Mouse (Mus musculus) gastrocnemius, postnatal 14 days (tissue): ENCODE results near the gene Clnk. TPM values are rescaled to one million over a fixed set of nuclear protein-coding genes. Genes with fewer than 3 reads are reported as not detected.

ENCODE experiments used
- DNase-seq: peaks from one replicate; pipeline ENCODE4 v3.0.0; 2021; ENCODE audit warnings: mixed read lengths
- intact Hi-C: fragments of 180-260 bp; cut with DNase I; formaldehyde crosslinking; loops from one replicate; pipeline ENCODE4 v1.15.1; 2025; ENCODE audit warnings: low total_unique reads
- total RNA-seq, 2 experiments: library from RNA; stranded (reverse); gene quantifications; 2 replicates each; pipeline ENCODE4 v1.2.3; 2021

The Clnk gene
- total RNA-seq, 2 experiments from 2014 or later: not detected

DNA sequence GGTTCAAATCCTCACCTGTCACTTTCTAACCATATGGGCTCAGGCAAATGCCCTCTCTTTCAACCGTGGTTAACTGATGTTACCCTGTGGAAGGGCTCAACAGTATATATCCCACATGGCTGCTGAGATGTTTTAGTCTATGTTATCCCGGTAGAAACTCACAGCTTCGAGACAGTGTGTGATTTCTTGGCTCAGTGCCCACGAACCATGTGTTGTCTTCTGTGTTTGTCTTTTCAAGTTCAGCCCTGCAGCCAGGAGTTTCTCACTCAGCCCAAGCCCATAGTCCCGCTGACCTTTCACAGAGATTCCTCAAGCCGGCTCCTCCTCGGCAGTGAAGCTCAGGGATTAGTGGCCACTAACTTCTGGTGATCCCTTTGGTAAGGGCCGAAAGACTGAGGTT is 96.0 kb downstream of the Clnk start:
- DNase-seq: no peak
- intact Hi-C loops: loop anchor here (5.0 kb wide), 2 partner anchors 862 to 1182 kb away; no protein-coding TSS in a partner anchor

DNA sequence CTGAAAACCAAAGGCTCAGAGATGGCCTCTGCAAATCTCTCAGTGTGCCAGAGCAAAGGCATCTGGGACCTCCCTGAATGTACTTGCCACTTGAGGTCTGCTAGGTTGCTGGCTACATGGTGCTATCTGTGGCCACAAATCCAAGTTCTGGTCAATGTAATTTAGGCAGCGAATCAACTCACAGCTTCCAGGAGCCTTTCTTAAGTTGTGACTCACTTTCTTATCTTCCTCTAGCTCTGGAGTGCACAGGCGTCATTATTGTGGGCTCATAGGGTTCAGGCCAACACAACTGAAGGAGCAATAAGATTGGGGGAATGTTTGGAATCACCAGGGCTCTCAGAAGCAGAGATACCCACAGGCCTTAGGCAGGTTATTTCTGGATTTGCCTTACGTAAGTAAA is 96.6 kb downstream of the Clnk start:
- no peak for DNase-seq

DNA sequence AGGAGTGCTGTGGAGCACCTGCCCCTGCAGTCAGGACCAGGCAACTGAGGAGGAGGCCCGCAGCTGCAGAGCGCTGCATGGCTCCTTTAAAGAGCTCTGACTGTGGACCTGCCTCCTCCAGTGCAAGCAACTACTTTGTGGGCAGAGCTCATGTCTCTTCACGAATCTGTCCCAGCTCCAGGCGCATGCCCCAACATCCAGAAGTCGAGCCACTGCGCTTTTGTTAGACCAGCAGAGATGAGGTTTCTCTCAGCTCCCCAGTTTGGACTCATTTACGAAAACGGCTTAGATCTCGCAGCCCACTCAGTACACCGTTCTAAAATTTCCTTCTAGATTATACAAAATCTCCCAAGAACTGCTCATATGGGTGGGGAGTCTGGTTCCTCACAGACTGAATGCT is 101.1 kb downstream of the Clnk start:
- intact Hi-C loops: no loop called here
- no peak for DNase-seq

More for the DNA sequence above, 96.6 kb downstream of the Clnk start:
- intact Hi-C loops: loop anchor here (5.0 kb wide), 2 partner anchors 862 to 1182 kb away; no protein-coding TSS in a partner anchor

DNA sequence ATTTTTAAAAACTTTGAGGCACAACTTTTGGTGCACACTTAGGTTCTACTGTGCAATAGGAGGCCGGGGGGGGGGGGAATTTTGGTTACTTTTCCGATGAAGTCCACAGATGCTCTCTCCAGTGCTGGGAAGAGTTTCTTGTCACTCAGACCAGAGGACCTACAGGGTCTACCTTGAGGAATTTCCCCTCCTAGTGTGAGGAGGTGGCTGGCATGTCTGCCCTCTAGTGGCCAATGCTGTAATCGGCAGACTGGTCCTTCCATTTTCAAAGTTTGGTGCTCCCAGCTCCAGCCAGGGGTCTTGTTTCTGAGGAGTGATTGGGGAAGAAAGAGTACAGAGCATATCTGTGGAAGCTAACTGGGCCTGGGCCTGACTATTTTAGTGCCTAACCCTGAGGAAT is 121.7 kb downstream of the Clnk start:
- intact Hi-C loops: no loop called here
- DNase-seq: peak; percentile 7

DNA sequence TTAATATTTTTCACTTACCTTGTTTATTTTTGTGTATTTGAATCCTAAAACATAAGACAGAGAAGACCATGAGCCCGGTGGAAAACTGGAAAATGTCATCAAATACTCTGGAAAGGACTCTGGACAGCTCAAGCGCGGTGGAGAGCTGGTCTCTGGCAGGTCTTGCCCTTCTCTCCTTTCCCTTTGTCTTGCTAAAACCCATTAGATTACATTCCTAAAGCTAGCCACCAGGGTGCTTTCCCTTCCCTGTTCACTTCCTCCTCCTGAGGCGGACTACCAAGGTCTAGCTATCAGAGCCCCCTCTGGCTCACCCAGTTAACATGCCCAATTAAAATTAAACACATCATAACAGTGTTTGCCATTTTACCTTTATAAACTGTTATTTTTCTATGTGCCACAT is 123.9 kb downstream of the Clnk start:
- intact Hi-C loops: no loop called here

DNA sequence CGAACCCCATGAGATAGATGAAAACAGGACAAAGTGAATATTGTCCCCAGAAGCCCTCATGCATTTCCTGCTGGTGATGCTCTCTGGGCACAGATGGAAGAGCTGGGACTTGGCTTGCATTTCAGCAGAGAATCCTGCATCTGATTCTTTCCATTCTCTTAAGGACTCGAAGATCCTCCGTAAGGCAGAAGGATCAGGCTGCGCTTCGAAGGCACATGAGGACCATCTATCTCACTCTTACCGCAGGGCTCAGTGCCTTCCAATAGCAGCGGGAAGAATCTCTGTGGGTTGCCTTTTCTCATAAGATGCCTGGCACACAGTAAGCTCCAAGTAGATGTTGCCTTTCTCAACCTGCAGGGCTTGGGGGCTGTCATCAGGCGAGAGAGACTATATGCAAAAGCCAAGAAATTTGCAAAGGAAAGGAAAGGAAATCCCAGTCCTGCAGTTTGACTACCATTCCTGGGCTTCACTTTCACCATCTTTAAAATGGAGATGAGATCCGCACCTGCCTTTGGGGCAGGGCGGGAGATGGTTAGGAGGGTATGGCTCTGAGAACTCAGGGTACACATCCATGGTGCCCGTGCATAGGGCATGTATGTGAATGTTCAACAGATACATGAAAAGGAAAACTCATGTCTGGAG is 167.6 kb downstream of the Clnk start:
- no peak for DNase-seq
- intact Hi-C loops: no loop called here

More for the DNA sequence above, 123.9 kb downstream of the Clnk start:
- no peak for DNase-seq

DNA sequence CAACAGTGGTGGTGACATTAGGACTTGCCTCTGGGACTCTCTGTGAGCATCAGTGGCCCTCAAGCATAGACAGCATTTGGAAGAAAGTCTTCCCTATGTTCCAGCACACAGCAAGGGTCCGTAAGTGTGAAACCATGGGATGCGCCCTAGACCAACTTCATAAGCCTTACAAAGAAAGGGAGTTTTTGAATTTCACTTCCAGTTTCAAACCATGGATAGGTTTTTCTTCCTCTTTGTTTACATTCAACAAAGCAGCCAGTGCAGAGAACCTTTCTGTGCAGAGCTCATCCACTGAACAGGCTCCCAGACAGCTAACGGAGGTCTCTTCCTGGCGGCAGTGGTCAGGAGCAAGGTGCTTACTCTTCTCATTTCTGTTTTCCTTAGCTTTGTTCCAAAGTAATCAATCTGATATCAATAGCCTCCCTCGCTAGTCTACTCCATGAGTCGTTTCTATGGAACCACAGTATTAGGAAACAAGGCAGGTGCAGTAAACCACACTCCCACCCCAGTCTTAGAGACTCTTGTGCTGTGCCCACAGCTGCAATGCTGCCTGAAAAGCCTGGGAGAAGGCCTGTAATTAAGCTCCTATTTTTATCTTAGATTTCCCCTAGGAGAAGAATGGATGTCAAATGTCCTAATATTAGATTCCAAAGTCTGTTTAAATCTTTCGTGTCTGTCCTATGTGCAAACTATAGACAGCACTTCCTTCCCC is 169.1 kb downstream of the Clnk start:
- intact Hi-C loops: no loop called here
- no peak for DNase-seq

DNA sequence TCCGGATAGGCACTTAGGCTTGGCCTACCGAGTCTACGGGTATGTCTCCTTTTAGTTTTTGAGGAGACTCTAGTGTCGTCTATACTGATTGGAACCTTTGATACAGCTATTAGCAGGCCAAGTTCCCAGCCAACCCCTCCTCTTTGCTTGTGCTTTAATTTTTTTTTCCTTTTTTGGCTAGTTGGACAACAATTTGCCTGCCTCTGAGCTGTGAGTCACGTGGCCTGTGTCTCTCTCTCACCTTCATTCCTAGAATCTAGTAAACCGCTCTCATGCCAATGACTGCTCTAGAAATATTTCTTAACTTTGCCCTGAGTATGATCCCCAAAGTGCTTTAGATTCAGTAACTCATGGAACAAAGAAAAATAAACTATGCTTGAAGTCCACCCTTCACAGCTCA is 173.7 kb downstream of the Clnk start:
- intact Hi-C loops: no loop called here
- no peak for DNase-seq

DNA sequence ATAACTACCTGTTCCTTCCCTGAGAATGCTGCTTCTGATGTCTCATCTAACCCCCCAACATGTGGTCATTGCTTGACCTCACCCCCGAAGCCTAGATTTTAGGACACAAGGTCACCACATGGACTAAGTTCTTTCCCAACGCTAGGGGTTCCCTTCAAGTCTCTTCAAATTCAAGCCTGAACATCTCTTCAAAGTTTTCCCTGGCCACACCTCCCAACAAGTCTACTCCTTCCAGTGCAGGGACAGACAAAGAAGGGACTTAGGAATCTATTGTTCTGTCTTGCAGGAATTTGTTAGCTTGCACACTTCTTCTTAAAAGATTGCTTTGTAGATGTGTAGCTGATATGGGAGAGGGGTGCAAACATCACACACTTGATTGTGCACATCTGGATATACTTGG is 174.5 kb downstream of the Clnk start:
- DNase-seq: no peak

DNA sequence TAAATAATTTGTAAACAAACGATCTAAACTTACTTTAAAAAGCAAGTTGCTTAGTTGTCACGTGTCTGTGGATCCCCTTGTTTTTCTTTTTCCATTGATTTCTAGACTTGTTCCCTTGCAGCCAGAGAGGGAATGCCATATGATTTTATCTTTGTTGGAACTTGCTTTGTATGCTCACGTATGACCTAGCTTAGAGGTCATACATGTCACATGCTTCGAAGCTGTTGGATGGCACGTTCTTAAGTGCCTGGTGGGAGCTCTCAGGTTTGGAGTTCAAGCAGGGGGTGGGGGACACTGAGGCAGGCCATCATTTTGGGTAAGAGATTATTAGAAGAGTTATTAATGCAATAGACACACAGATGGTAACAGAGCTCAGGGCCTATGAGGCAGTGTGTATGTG is 178.1 kb downstream of the Clnk start:
- no peak for DNase-seq
- intact Hi-C loops: no loop called here

More for the DNA sequence above, 174.5 kb downstream of the Clnk start:
- intact Hi-C loops: no loop called here

DNA sequence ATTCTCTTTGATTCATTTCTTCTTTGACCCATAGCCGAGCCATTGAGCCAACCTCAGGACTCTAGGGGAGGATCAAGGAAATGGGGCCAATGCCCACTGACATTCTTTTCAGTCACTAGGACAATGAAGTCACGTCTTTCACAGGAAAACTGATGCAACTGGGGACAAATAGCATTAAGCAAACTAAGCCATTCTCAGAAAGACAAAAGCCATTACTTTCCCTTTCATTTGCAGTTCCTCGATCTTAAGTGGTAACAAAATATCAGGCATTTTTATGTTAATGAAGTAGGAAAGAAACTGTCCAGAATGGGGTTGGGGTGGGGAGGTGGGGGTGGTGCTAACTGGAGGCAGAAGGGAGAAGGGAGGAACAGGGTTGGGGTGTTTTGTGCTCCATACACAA is 178.6 kb downstream of the Clnk start:
- no peak for DNase-seq
- intact Hi-C loops: no loop called here

DNA sequence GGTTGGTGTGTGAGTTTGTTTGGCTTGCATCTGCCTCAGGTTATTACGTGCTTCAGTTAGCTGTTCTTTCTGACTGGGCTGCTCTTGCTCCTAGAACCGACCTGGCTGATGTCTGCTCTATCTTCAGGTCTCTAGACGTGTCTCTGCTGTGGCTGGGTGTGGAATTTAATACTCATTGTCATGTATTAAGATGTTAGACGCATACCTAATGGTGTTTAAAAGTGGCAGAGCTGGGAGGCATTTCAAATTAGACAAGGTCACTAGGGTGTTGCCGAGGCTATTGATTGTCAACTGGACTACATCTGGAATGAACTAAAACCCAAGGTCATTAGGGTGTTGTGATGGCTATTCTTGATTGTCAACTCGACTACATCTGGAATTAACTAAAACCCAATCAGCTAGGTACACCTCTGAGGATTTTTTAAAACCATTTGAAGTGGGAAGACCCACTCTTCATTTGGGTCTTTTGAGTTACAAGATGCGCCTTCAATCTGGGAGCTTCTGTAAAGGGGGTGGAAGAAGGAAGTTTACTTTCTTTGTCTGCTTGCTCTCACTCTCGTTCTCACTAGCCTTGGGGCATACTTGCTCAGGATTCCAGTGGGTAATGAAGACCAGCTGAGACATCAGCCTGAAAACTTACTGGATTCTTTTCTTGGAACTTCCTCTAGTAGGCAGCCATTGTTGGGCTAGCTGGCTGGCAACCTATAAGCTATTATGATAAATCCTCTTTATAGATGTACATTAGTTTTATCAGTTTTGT is 179.8 kb downstream of the Clnk start:
- intact Hi-C loops: no loop called here

DNA sequence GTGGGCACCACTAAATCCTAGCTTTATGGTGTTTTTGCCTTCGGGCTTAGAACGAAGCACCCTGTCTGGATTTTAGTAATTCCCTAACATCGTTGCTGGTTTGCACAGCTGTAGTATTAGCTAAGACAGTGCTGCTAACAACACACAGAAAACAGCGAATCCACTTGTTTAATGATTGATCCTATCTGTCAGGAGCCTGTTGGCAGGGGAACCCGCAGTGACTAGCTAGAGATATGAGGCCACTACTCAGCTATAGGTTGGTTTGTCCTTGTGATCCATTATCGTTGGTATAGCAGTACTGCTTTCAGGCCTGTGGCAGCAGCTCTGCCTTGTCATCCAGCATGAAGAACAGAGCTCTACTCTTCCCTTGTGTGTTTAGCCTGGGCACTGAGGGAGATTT is 183.8 kb downstream of the Clnk start:
- intact Hi-C loops: no loop called here
- no peak for DNase-seq

More for the DNA sequence above, 179.8 kb downstream of the Clnk start:
- DNase-seq: no peak

DNA sequence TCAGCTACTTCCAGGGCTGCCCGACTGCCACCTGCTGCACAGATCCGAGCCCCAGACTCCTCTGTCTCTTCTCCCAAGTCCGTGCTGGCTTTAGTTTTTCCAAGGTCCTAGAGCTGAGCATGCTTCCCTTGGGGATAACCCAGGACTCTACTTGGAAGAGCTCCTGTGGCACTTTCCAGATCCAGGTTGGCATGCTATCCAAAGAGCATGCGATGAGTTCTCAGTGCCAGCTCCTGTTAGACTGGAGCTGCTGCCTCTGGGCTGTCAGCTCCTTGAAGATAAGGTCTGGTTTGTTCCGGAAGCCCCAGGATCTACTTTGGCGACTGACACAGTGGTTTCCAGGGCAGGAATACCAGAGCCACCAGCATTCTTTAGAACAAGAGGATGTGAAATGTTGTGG is 187.4 kb downstream of the Clnk start:
- intact Hi-C loops: no loop called here
- DNase-seq: no peak

DNA sequence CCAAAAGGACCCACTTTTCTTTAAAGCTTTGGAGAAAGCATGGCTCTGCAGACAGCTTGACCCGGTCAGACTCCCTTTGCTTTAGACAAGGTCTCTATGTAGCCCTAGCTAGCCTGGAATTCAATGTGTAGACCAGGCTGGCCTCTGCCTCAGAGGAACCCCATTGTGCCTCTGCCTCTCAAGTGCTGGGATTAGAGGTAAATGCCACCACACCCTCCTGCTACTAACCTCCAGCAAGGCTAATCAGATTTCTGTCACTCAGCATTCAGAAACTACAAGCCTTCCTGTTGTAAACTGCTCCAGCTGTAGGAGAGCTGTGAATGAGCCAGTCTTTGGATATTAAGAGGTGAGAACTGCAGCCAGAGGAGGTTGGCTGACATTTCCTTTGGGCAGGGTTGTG is 188.9 kb downstream of the Clnk start:
- no peak for DNase-seq
- intact Hi-C loops: no loop called here

DNA sequence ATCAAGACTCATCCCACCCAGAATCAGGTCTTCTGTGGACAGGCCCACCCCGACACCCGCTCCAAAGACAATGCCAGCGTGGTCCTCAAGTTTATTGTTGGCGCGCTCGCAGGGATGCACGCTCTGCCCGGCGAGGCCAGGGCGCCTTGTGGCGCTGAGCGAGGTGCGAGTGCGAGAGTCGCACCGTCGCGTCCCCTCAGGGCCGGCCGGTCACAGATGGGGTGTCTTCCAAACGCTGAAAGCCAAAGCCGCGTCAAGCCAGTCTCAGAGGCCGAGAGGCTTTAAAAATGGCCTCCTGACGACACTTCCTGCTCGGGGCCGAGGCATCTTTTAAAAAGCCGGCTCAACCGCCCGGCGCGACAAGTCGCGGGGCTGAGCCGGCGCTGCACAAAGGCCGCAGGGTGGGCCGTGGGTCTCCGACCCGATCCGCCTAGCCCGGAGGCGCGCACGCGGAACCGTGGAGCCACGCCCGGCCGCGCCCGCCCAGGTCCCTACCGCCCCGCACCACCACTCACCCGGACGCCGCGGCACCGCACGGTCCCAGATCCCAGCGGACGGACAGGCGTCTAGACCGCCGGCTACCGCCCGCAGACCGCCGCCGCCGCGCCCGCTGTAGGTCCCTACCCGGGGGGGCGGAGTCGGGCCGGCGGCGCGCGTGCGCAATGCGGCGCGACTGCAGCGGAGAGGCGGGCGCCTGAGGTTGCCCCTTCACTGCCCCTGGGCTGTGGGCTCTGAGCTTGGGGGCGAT is 192.3 kb downstream of the Clnk start, which contains the start of gene Zfp518b:
Gene Zfp518b (minus strand): TSS at position 663 of the 748 bp plus-strand sequence.
- DNase-seq: peak; percentile 84

DNA sequence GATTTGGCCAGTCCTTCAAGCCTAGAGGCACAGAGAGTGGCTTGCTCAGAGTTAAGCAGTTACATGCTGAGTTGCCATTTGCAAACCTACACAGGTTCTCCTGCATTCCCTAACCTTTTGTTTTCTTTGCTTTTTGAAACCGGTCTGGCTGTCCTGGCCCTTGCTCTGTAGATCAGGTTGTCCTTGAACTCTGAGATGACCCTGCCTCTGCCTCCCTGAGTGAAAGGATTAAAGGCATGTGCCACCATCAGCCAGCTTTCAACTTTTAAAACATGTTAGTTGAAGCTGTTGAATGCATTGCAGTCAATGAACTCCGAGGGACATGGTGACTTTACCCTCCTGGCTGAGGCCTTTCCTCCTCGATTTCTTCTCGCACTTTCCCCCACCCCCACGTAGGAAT is 217.8 kb downstream of the Clnk start:
- DNase-seq: no peak
- intact Hi-C loops: no loop called here

More for the DNA sequence above, 192.3 kb downstream of the Clnk start, which contains the start of gene Zfp518b:
- intact Hi-C loops: no loop called here
